Mouse (Mus musculus): Measurements from ENCODE around the gene Tulp1. TPM values are rescaled to one million over a fixed set of nuclear protein-coding genes. Genes with fewer than 3 reads are reported as not detected.
A peak's percentile ranks its signal among the peaks of the same experiment; 100 is the strongest.
"Not testable (repeated sequence)": the region's sequence is repeated elsewhere in the genome, so short reads cannot be mapped to it uniquely, and the experiment has no call there.

Tulp1 gene
- polyA plus RNA-seq, 1 experiment from 2014 or later: 5.1 TPM

GRCm38 (mm10) chr17:28328366-28328928, 36.6 kb downstream of the Tulp1 start, which contains the start of gene Rpl10a:
Gene Rpl10a (plus strand): TSS chr17:28328471.
- Histone ChIP-seq H3K4me2 (replicated peaks; ENCODE audit: low read depth, low read length) (peak within 1 kb of the TSS; percentile 95), H3K9me3 (ENCODE audit: control insufficient read depth, low read length) (no peaks in the 10 kb centered on the region), H3K4me3 (ENCODE audit: low read length) (peak within 1 kb of the TSS; percentile 96), H3K9ac (ENCODE audit: low read depth, low read length) (peak within 1 kb of the TSS; percentile 92), H3K4me1 (ENCODE audit: control insufficient read depth, insufficient read depth, low read length) (peaks cover 36% of the 10 kb centered on the region), H3K36me3 (ENCODE audit: control insufficient read depth, insufficient read depth, low read length) (peaks cover 39% of the 10 kb centered on the region), H3K27ac (ENCODE audit: low read depth, low read length) (peak within 1 kb of the TSS; percentile 97), H3K27me3 (ENCODE audit: control insufficient read depth, insufficient read depth, low read length) (no peaks in the 10 kb centered on the region)
- WGBS: under 1% methylated on average over 67 of the region's 67 CpGs
- peak; percentile 85 for ATAC-seq (ENCODE audit: low FRiP score, low TSS enrichment)

GRCm38 (mm10) chr17:28327673-28328325, 37.2 kb downstream of the Tulp1 start:
- H3K4me3 ChIP-seq (ENCODE audit: low read length): peak overlapping the region; percentile 96
- peaks cover 35% of the 10 kb centered on the region for H3K36me3 ChIP-seq (ENCODE audit: control insufficient read depth, insufficient read depth, low read length)
- no peaks in the 10 kb centered on the region for H3K9me3 ChIP-seq (ENCODE audit: control insufficient read depth, low read length)
- peak overlapping the region; percentile 92 for H3K9ac ChIP-seq (ENCODE audit: low read depth, low read length)
- WGBS: 5% methylated on average over 22 of the region's 22 CpGs
- H3K27ac ChIP-seq (ENCODE audit: low read depth, low read length): peak overlapping the region; percentile 97
- peaks cover 29% of the 10 kb centered on the region for H3K4me1 ChIP-seq (ENCODE audit: control insufficient read depth, insufficient read depth, low read length)
- no peaks in the 10 kb centered on the region for H3K27me3 ChIP-seq (ENCODE audit: control insufficient read depth, insufficient read depth, low read length)
- ATAC-seq (ENCODE audit: low FRiP score, low TSS enrichment): peak; percentile 29; the same call in 1 of the 2 replicates
- H3K4me2 ChIP-seq (replicated peaks; ENCODE audit: low read depth, low read length): peak overlapping the region; percentile 95

DNA sequence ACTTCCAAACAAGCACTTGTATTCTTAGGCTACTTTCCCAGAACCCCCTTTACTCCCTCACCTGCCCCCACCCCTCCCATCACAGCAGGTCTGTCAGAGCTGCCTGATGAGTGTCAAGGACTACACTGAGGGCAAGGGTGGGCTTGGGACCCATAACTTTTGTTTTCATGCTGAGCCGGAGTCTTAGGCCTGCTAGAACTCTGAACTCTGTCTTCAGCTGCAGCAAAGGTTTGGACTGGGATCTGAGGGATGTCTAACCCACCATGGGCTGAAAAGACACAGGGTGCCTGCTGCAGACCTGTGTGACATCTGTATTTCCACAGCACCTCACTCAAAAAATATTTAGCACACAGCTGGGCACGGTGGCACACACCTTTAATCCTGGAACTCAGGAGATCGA, 38.1 kb downstream of the Tulp1 start:
- Histone ChIP-seq H3K4me1 (ENCODE audit: control insufficient read depth, insufficient read depth, low read length) (peaks cover 23% of the 10 kb centered on the region), H3K27ac (ENCODE audit: low read depth, low read length) (peak overlapping the region; percentile 97; the same call in 1 of the 2 replicates), H3K27me3 (ENCODE audit: control insufficient read depth, insufficient read depth, low read length) (no peaks in the 10 kb centered on the region), H3K9ac (ENCODE audit: low read depth, low read length) (no peak overlapping the region), H3K4me3 (ENCODE audit: low read length) (no peak overlapping the region), H3K36me3 (ENCODE audit: control insufficient read depth, insufficient read depth, low read length) (peaks cover 35% of the 10 kb centered on the region), H3K4me2 (replicated peaks; ENCODE audit: low read depth, low read length) (no peak overlapping the region), H3K9me3 (ENCODE audit: control insufficient read depth, low read length) (no peaks in the 10 kb centered on the region)
- ATAC-seq (ENCODE audit: low FRiP score, low TSS enrichment): no peak
- 73% methylated on average over 3 of the region's 3 CpGs for WGBS

DNA sequence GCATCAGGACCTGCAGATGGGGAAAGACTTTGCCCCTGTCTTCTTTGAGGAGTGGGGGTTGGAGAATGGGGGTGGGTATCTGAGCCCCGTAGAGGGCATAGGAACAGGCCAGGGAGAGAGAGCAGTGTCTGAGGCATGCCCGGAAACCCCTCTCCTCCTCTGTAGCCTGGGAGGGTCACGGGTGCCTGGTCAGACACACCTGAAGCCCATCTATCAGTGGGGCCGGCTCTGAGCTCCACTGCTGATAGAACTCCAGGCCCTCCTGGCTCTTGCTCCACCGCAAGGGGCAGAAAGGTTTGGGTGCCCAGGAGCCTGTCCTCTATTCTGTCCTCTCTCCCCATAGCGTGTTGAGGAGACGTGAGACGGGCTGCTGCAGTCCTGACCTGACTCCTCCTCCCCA, 39.3 kb downstream of the Tulp1 start:
- H3K27ac ChIP-seq (ENCODE audit: low read depth, low read length): no peak overlapping the region
- no peaks in the 10 kb centered on the region for H3K27me3 ChIP-seq (ENCODE audit: control insufficient read depth, insufficient read depth, low read length)
- no peak for ATAC-seq (ENCODE audit: low FRiP score, low TSS enrichment)
- H3K9ac ChIP-seq (ENCODE audit: low read depth, low read length): no peak overlapping the region
- H3K4me2 ChIP-seq (replicated peaks; ENCODE audit: low read depth, low read length): no peak overlapping the region
- H3K9me3 ChIP-seq (ENCODE audit: control insufficient read depth, low read length): no peaks in the 10 kb centered on the region
- peaks cover 33% of the 10 kb centered on the region for H3K36me3 ChIP-seq (ENCODE audit: control insufficient read depth, insufficient read depth, low read length)
- H3K4me3 ChIP-seq (ENCODE audit: low read length): no peak overlapping the region
- WGBS: 88% methylated on average over 8 of the region's 8 CpGs
- H3K4me1 ChIP-seq (ENCODE audit: control insufficient read depth, insufficient read depth, low read length): peaks cover 23% of the 10 kb centered on the region

GRCm38 (mm10) chr17:28324416-28324815, 40.6 kb downstream of the Tulp1 start:
- H3K4me1 ChIP-seq (ENCODE audit: control insufficient read depth, insufficient read depth, low read length): peaks cover 12% of the 10 kb centered on the region
- peaks cover 29% of the 10 kb centered on the region for H3K36me3 ChIP-seq (ENCODE audit: control insufficient read depth, insufficient read depth, low read length)
- H3K27me3 ChIP-seq (ENCODE audit: control insufficient read depth, insufficient read depth, low read length); H3K9me3 ChIP-seq (ENCODE audit: control insufficient read depth, low read length); H3K9ac ChIP-seq (ENCODE audit: low read depth, low read length); H3K27ac ChIP-seq (ENCODE audit: low read depth, low read length); H3K4me3 ChIP-seq (ENCODE audit: low read length); H3K4me2 ChIP-seq (replicated peaks; ENCODE audit: low read depth, low read length); ATAC-seq (ENCODE audit: low FRiP score, low TSS enrichment): not testable (repeated sequence)
- WGBS: 95% methylated on average over 7 of the region's 7 CpGs

- Histone ChIP-seq H3K4me2 (replicated peaks; ENCODE audit: low read depth, low read length) (no peak overlapping the region), H3K36me3 (ENCODE audit: control insufficient read depth, insufficient read depth, low read length) (peaks cover 30% of the 10 kb centered on the region; the same call in 1 of the 2 replicates), H3K9ac (ENCODE audit: low read depth, low read length) (no peak overlapping the region), H3K27me3 (ENCODE audit: control insufficient read depth, insufficient read depth, low read length) (no peaks in the 10 kb centered on the region), H3K4me1 (ENCODE audit: control insufficient read depth, insufficient read depth, low read length) (peaks cover 12% of the 10 kb centered on the region), H3K27ac (ENCODE audit: low read depth, low read length) (no peak overlapping the region), H3K9me3 (ENCODE audit: control insufficient read depth, low read length) (no peaks in the 10 kb centered on the region), H3K4me3 (ENCODE audit: low read length) (no peak overlapping the region)
- 88% methylated on average over 8 of the region's 8 CpGs for WGBS
- no peak for ATAC-seq (ENCODE audit: low FRiP score, low TSS enrichment)
These were observed 41.2 kb downstream of the Tulp1 start for GRCm38 (mm10) chr17:28323786-28324185.

DNA sequence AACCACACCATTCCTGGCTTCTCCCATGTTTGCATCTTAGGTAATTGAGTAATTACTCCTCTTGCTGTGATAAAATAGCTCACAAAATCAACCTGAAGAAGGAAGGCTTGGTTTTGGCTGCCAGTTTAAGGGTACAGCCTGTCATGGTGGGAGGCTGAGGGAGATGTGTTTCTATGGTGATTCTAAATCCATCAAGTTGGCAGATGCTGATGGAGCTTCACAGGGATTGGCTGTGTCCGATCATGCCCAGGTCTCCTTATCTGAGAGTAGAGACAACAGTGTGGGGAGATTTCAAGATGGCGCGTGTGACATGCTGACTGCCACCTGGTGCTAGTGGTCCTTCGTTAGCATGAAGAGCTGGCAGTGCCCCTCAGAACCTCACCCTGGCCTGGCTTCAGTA, 43.3 kb downstream of the Tulp1 start:
- Histone ChIP-seq H3K36me3 (ENCODE audit: control insufficient read depth, insufficient read depth, low read length) (peaks cover 45% of the 10 kb centered on the region), H3K4me2 (replicated peaks; ENCODE audit: low read depth, low read length) (no peak overlapping the region), H3K9me3 (ENCODE audit: control insufficient read depth, low read length) (no peaks in the 10 kb centered on the region), H3K4me1 (ENCODE audit: control insufficient read depth, insufficient read depth, low read length) (no peaks in the 10 kb centered on the region), H3K27me3 (ENCODE audit: control insufficient read depth, insufficient read depth, low read length) (no peaks in the 10 kb centered on the region), H3K27ac (ENCODE audit: low read depth, low read length) (no peak overlapping the region), H3K4me3 (ENCODE audit: low read length) (no peak overlapping the region), H3K9ac (ENCODE audit: low read depth, low read length) (no peak overlapping the region)
- WGBS: 94% methylated on average over 4 of the region's 4 CpGs
- ATAC-seq (ENCODE audit: low FRiP score, low TSS enrichment): no peak

DNA sequence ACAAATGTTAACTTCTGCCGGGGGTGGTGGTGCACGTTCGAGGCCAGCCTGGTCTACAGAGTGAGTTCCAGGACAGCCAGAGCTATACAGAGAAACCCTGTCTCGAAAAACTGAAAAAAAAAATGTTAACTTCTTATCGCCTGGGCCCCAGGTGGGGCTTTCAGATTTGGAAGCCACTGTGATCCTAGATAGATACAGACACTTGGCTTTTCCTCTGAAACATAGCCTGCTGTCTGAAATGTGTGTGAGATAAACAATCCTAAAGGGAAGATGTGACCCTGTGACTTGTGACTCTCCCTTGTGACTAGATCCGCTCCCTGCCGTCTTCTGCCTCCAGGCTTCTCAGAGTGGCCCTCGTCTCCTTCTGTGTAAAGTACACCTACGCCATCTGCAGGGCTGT, 47.3 kb downstream of the Tulp1 start:
- H3K4me2 ChIP-seq (replicated peaks; ENCODE audit: low read depth, low read length): no peak overlapping the region
- no peak overlapping the region for H3K9ac ChIP-seq (ENCODE audit: low read depth, low read length)
- H3K36me3 ChIP-seq (ENCODE audit: control insufficient read depth, insufficient read depth, low read length): peaks cover 51% of the 10 kb centered on the region
- no peaks in the 10 kb centered on the region for H3K9me3 ChIP-seq (ENCODE audit: control insufficient read depth, low read length)
- no peaks in the 10 kb centered on the region for H3K27me3 ChIP-seq (ENCODE audit: control insufficient read depth, insufficient read depth, low read length)
- no peak overlapping the region for H3K4me3 ChIP-seq (ENCODE audit: low read length)
- WGBS: 86% methylated on average over 9 of the region's 9 CpGs
- ATAC-seq (ENCODE audit: low FRiP score, low TSS enrichment): no peak
- H3K4me1 ChIP-seq (ENCODE audit: control insufficient read depth, insufficient read depth, low read length): peaks cover 10% of the 10 kb centered on the region; the same call in 1 of the 2 replicates
- H3K27ac ChIP-seq (ENCODE audit: low read depth, low read length): no peak overlapping the region

DNA sequence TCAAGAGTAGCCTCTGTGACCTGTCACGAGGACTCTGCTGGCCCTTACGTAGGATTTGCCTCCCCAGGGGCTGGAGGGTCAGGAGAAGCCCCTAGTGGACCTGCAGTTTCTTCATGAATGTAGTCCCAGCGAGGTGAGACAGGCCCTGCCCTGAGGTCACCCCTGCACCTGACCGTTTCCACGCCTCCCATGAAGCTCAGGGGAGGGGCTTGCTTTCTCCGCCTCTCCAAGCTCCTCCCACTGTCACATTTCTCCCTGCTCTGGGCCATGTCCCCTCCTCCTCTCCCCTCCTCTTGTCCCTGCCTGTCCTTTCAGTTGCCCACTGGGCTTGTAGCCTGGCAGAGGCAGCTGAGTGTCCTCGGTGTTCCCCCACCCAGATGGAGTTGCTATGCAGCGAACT, 47.9 kb downstream of the Tulp1 start:
- H3K27ac ChIP-seq (ENCODE audit: low read depth, low read length): no peak overlapping the region
- H3K4me3 ChIP-seq (ENCODE audit: low read length): no peak overlapping the region
- WGBS: 61% methylated on average over 8 of the region's 8 CpGs
- ATAC-seq (ENCODE audit: low FRiP score, low TSS enrichment): no peak
- peaks cover 44% of the 10 kb centered on the region for H3K36me3 ChIP-seq (ENCODE audit: control insufficient read depth, insufficient read depth, low read length)
- peaks cover 10% of the 10 kb centered on the region; the same call in 1 of the 2 replicates for H3K4me1 ChIP-seq (ENCODE audit: control insufficient read depth, insufficient read depth, low read length)
- H3K9ac ChIP-seq (ENCODE audit: low read depth, low read length): no peak overlapping the region
- H3K4me2 ChIP-seq (replicated peaks; ENCODE audit: low read depth, low read length): no peak overlapping the region
- H3K9me3 ChIP-seq (ENCODE audit: control insufficient read depth, low read length): no peaks in the 10 kb centered on the region
- no peaks in the 10 kb centered on the region for H3K27me3 ChIP-seq (ENCODE audit: control insufficient read depth, insufficient read depth, low read length)

Measured in kidney, embryonic 14.5 days (tissue).